Mouse (Mus musculus): ENCODE results near the gene Sypl.

GRCm38 (mm10) chr12:32995081-32995834 is 41.6 kb downstream of the Sypl start:
- TF ChIP-seq POLR2A (IDR thresholded peaks at IDR 0.05; ENCODE audit: low read depth, low read length) (no peak), CTCF (IDR thresholded peaks at IDR 0.05; ENCODE audit: extremely low read depth, insufficient read length, insufficient replicate concordance, low read depth, low read length) (no peak)
